Mouse (Mus musculus) heart, adult 2 months (tissue): Measurements from ENCODE around the gene Sult2a7. TPM values are rescaled to one million over a fixed set of nuclear protein-coding genes. Genes with fewer than 3 reads are reported as not detected.

Experiments
- DNase-seq, 2 experiments: peaks; one replicate each; pipeline ENCODE4 v3.0.0; 2021
- H3K27ac ChIP-seq: fragments of 200-600 bp; 2 replicates; pipeline ENCODE4 v1.8.1; 2022
- H3K27me3 ChIP-seq: fragments of 200-500 bp; 2 replicates; pipeline ENCODE4 v1.6.1; 2012; ENCODE audit warnings: mild to moderate bottlenecking, low read length, inconsistent platforms, mixed read lengths; ENCODE audit not compliant: control insufficient read depth, insufficient read depth
- H3K36me3 ChIP-seq: fragments of 200-500 bp; 2 replicates; pipeline ENCODE4 v1.6.1; 2012; ENCODE audit warnings: low read length, inconsistent platforms; ENCODE audit not compliant: control insufficient read depth, insufficient read depth
- H3K4me1 ChIP-seq: fragments of 200-500 bp; 2 replicates; pipeline ENCODE4 v1.6.1; 2011; ENCODE audit warnings: low read length; ENCODE audit not compliant: control insufficient read depth, insufficient read depth
- H3K4me3 ChIP-seq: fragments of 200-600 bp; 2 replicates; pipeline ENCODE4 v1.8.1; 2022
- H3K79me2 ChIP-seq: fragments of 200-500 bp; replicated peaks from 2 replicates; pipeline ENCODE4 v1.6.1; 2012; ENCODE audit warnings: mild to moderate bottlenecking, inconsistent platforms, low read length, moderate library complexity, mixed read lengths; ENCODE audit not compliant: control insufficient read depth, insufficient read depth
- H3K9ac ChIP-seq: fragments of 200-500 bp; 2 replicates; pipeline ENCODE4 v1.6.1; 2012; ENCODE audit warnings: low read depth, mild to moderate bottlenecking, control low read depth, inconsistent platforms, low read length, mixed read lengths
- CTCF ChIP-seq: fragments of 200-600 bp; IDR thresholded peaks from 2 replicates; pipeline ENCODE4 v1.8.1; 2022; ENCODE audit warnings: antibody characterized with exemption, mild to moderate bottlenecking, moderate library complexity
- EP300 ChIP-seq: fragments of 200-500 bp; IDR thresholded peaks from 2 replicates; pipeline ENCODE4 v1.6.1; 2011; ENCODE audit warnings: low read depth, low read length, control low read depth; ENCODE audit not compliant: insufficient read depth
- POLR2A ChIP-seq: fragments of 200-500 bp; IDR thresholded peaks from 2 replicates; pipeline ENCODE4 v1.6.1; 2011; ENCODE audit warnings: mild to moderate bottlenecking, low read depth, low read length, control low read depth; ENCODE audit not compliant: insufficient read depth
- WGBS: fragments of 180-500 bp; shearing (Covaris S2); methylation state at CpG from one replicate; pipeline ENCODE4 v1.1.7; 2018; 5-methylcytosine and 5-hydroxymethylcytosine counted together
- intact Hi-C: fragments of 180-260 bp; cut with DNase I; formaldehyde crosslinking; loops from one replicate; pipeline ENCODE4 v1.15.1; 2025
- long read RNA-seq: library from polyadenylated mRNA; stranded (forward); transcript quantifications from one replicate; pipeline ENCODE4 v2.0.0, GENCODE M21; 2021
- polyA plus RNA-seq: library from polyadenylated mRNA; depleted of rRNA; stranded (reverse); fragments of >200 nt; gene quantifications from 2 replicates; pipeline ENCODE4 v1.2.3, GENCODE M21; 2012; rRNA removed
- total RNA-seq, 2 experiments: library from RNA; stranded (reverse); gene quantifications; 2 replicates each; pipeline ENCODE4 v1.2.3; 2021

Sult2a7 gene
- total RNA-seq (not detected), polyA plus RNA-seq (not detected in 2 replicates)
- long read RNA-seq = 0 reads

DNA sequence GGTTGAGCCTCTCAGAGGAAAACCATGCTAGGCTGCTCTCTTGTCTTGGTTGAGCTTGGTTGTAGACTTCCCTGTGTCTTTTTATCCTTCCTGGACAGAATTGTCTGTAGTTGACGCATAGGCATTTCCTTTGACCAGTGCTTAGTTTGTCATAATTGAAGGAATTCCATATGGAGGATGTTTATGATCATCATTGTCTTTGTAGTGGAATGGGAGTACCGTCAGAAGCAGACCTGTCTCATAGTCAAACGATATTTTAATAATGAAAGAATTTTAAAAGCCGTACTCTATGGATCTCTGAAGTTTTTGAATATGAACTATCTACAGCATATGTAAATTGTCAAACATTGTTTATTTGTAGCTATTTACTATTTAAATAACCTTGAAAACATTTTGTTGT is at the start of gene Sult2a7:
Sult2a7 (minus strand) TSS at position 101 of the 400 bp plus-strand sequence.
- Histone ChIP-seq H3K4me1 (no peaks in the 10 kb centered on the region), H3K27ac (no peak within 1 kb of the TSS), H3K9ac (no peak within 1 kb of the TSS), H3K27me3 (no peaks in the 10 kb centered on the region), H3K36me3 (no peaks in the 10 kb centered on the region), H3K4me3 (no peak within 1 kb of the TSS), H3K79me2 (no peaks in the 10 kb centered on the region)
- intact Hi-C loops = no loop called here
- 83% methylated on average over 4 of the region's 4 CpGs for WGBS
- no peak for TF ChIP-seq EP300
- no peak for TF ChIP-seq CTCF
- no peak for TF ChIP-seq POLR2A
- no peak for DNase-seq

DNA sequence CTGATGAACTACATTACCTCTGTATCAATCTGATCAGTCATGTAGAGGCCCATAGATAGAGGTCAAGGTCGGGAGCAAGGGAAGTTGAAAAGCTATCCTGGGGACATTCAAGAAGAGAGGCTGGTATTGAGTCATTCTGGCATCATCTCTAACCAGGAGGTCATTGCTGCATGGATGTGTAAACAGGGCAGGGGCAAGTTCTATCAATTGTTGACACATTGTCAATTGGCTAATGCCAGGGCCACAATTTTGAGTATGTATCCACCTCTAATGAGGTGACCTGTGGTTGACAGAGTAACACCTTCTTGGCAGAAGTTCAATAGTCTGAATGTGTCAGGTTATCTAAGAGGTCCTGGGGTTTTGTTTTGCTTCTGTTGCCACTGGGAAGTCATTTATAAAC is 31.2 kb upstream of the Sult2a7 start:
- Histone ChIP-seq H3K27me3 (no peaks in the 10 kb centered on the region), H3K4me1 (no peaks in the 10 kb centered on the region), H3K79me2 (no peaks in the 10 kb centered on the region), H3K9ac (no peak overlapping the region), H3K27ac (no peak overlapping the region), H3K4me3 (no peak overlapping the region), H3K36me3 (no peaks in the 10 kb centered on the region)
- intact Hi-C loops = no loop called here
- WGBS = 34% methylated on average over 1 of the region's 1 CpGs
- TF ChIP-seq CTCF (no peak), EP300 (no peak), POLR2A (no peak)
- no peak for DNase-seq

DNA sequence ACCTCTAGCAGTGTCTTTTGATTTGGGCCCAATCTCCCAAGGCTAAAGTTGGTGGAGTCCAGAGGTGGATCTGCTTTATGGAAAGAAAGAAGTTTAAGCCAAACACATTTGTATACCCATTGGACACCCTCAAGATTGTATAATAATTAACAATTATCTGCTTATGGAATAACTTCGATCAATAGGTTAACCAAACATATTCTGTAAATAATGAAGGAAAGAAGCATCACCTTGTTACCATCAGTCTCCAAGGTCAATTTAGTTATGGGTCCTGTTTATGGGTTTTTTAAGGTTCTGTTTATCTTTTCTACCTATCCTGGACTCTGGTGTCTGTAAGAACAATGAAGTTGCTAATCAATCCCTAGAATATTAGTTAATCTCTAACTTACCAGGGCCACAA is 28.6 kb upstream of the Sult2a7 start:
- TF ChIP-seq POLR2A (no peak), CTCF (no peak), EP300 (no peak)

DNA sequence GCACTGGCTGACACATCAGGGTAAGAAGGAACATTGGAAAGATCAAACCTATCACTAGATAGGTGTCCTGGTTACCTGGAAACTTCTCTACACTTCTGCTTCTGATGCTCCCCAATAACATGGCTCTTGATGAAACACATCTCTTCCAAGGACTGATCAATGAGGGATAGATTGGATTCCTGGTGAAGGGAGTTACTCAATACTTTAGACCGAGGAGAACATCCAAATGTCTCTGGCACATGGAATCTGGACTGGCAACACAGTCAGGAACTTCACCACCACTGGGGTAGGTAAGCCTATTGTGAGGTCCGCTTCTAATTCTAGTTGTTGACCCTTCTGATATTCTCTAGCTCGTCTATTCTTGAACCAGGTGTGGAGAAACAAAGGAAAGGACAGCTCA is 24.3 kb upstream of the Sult2a7 start:
- H3K79me2 ChIP-seq = no peaks in the 10 kb centered on the region
- TF ChIP-seq EP300 (no peak), POLR2A (no peak), CTCF (no peak)
- H3K27ac ChIP-seq = no peak overlapping the region
- intact Hi-C loops = no loop called here
- H3K36me3 ChIP-seq = no peaks in the 10 kb centered on the region
- 49% methylated on average over 3 of the region's 3 CpGs for WGBS
- no peak for DNase-seq
- H3K9ac ChIP-seq = no peak overlapping the region
- H3K4me3 ChIP-seq = no peak overlapping the region
- H3K27me3 ChIP-seq = no peaks in the 10 kb centered on the region
- H3K4me1 ChIP-seq = no peaks in the 10 kb centered on the region

More for the DNA sequence above, 28.6 kb upstream of the Sult2a7 start:
- Histone ChIP-seq H3K36me3 (no peaks in the 10 kb centered on the region), H3K27me3 (no peaks in the 10 kb centered on the region), H3K4me3 (no peak overlapping the region), H3K9ac (no peak overlapping the region), H3K4me1 (no peaks in the 10 kb centered on the region), H3K27ac (no peak overlapping the region), H3K79me2 (no peaks in the 10 kb centered on the region)
- 70% methylated on average over 1 of the region's 1 CpGs for WGBS
- intact Hi-C loops = no loop called here
- no peak for DNase-seq

DNA sequence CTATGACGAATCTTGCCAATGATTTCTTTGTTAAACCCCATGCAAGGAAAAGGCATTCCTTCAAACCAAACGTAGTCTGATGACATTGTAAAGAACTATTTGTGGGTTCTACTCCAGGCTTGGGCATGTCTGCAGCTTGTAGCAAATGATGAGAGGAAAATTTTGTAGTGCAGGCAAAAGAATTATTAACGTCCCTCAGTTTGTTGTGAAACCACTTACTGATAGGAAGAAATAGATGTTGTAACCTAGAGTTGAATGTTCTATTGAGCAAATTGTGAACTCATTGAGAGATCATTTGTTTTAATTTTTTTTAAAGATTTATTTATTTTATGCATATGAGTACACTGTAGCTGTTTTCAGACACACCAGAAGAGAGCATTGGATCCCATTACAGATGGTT is 1.1 kb downstream of the Sult2a7 start:
- no peak overlapping the region for H3K27ac ChIP-seq
- H3K79me2 ChIP-seq = no peaks in the 10 kb centered on the region
- DNase-seq = no peak
- intact Hi-C loops = no loop called here
- H3K36me3 ChIP-seq = no peaks in the 10 kb centered on the region
- H3K4me3 ChIP-seq = no peak overlapping the region
- TF ChIP-seq CTCF = no peak
- TF ChIP-seq POLR2A = no peak
- TF ChIP-seq EP300 = no peak
- H3K4me1 ChIP-seq = no peaks in the 10 kb centered on the region
- no peak overlapping the region for H3K9ac ChIP-seq
- WGBS = 55% methylated on average over 3 of the region's 3 CpGs
- no peaks in the 10 kb centered on the region for H3K27me3 ChIP-seq

DNA sequence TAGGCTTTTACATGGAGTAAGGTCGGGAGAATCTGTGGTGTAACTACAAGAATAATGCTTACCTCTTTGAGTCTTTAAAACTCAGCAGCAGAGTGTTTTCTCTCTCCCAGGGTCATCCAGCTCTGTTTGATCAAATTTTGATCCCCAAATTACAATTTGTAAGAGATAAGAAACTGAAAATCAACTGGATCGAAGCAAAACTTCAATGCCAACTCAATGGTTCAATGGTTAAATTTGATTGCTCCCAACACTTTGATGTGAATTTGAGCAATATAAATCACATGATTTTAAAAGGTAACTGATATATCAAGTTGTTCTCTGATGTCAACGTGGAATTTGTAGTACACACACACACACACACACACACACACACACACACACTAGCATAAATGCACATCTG is 47.5 kb downstream of the Sult2a7 start, which contains the start of gene Sult2a8:
Sult2a8 (minus strand) TSS at position 236 of the 400 bp plus-strand sequence.
- Histone ChIP-seq H3K9ac (no peak within 1 kb of the TSS), H3K27ac (no peak within 1 kb of the TSS), H3K4me3 (no peak within 1 kb of the TSS), H3K36me3 (no peaks in the 10 kb centered on the region), H3K27me3 (no peaks in the 10 kb centered on the region), H3K4me1 (no peaks in the 10 kb centered on the region), H3K79me2 (no peaks in the 10 kb centered on the region)
- DNase-seq = no peak
- intact Hi-C loops = no loop called here
- no peak for TF ChIP-seq POLR2A
- TF ChIP-seq CTCF = no peak
- no peak for TF ChIP-seq EP300
- WGBS = 51% methylated on average over 3 of the region's 3 CpGs
